Mouse (Mus musculus) adrenal gland, adult 8-10 months (tissue): Measurements from ENCODE around the gene BC049352. TPM values are rescaled to one million over a fixed set of nuclear protein-coding genes. Genes with fewer than 3 reads are reported as not detected.

Experiments used
- microRNA-seq, 2 experiments: library from miRNA; unstranded; fragments of <30 nt; microRNA quantifications; one replicate each; pipeline ENCODE4 v1.2.0; 2022
- total RNA-seq, 4 experiments: library from RNA; stranded (reverse); gene quantifications; 2 replicates each; pipeline ENCODE4 v1.2.4; 2022

Gene BC049352
- total RNA-seq, 4 experiments from 2014 or later: 0.65 to 0.68 (median 0.67) TPM; not detected in 1

Small RNAs within 50 kb of the gene (microRNA-seq; reads per million reads assigned to microRNA genes)
- gene Mir7086: 0 reads per million in 2 experiments

Other genes starting within 250 kb of the BC049352 start
- gene Ube4a, start 216.4 kb upstream of the BC049352 start, total RNA-seq: 100 to 1,000 TPM in 2 of 4 experiments, 10 to 100 TPM in 2; 85.1 to 103 (median 98.7) TPM
- 1 to 10 TPM in 1 of 4 experiments, under 1 TPM in 2, not detected in 1; 0.52 to 1.3 (median 0.59) TPM for gene Cd3g, start 201.6 kb upstream of the BC049352 start, total RNA-seq
- under 1 TPM in 1 of 4 experiments, not detected in 3; 0.38 TPM for gene Cd3d, start 200.2 kb upstream of the BC049352 start, total RNA-seq
- gene Cd3e, start 172.4 kb upstream of the BC049352 start, total RNA-seq: 1 to 10 TPM in 3 of 4 experiments, under 1 TPM in 1; 0.56 to 2.7 (median 1.7) TPM
- 1 to 10 TPM; 4.5 to 7.1 (median 6.2) TPM for gene Mpzl2, start 142.2 kb upstream of the BC049352 start, total RNA-seq
- gene Mpzl3, start 126.8 kb upstream of the BC049352 start, total RNA-seq: 10 to 100 TPM in 2 of 4 experiments, 1 to 10 TPM in 2; 6.5 to 17.4 (median 10.1) TPM
- gene Jaml, start 102.8 kb upstream of the BC049352 start, total RNA-seq: 1 to 10 TPM; 2.2 to 3.9 (median 2.9) TPM
- gene Scn2b, start 64.2 kb upstream of the BC049352 start, total RNA-seq: 10 to 100 TPM in 3 of 4 experiments, 1 to 10 TPM in 1; 9.1 to 14.4 (median 13.9) TPM
- gene Scn4b, start 43.6 kb upstream of the BC049352 start, total RNA-seq: 1 to 10 TPM; 1.2 to 1.7 (median 1.5) TPM
- gene Tmprss4, start 22.1 kb downstream of the BC049352 start, total RNA-seq: not detected
- gene Il10ra, start 87.1 kb downstream of the BC049352 start, total RNA-seq: 1 to 10 TPM; 4.3 to 5.5 (median 5.3) TPM
- gene Tmprss13, start 137.1 kb downstream of the BC049352 start, total RNA-seq: under 1 TPM; 0.18 to 0.87 (median 0.52) TPM
- gene Fxyd6, start 188.2 kb downstream of the BC049352 start, total RNA-seq: 100 to 1,000 TPM; 307 to 396 (median 352) TPM
- gene Fxyd2, start 217.7 kb downstream of the BC049352 start, total RNA-seq: 10 to 100 TPM in 1 of 4 experiments, 1 to 10 TPM in 3; 4.9 to 10.4 (median 7.3) TPM
- gene Dscaml1, start 244.6 kb downstream of the BC049352 start, total RNA-seq: 1 to 10 TPM; 1.7 to 3.7 (median 2.6) TPM